Mouse (Mus musculus): ENCODE data around the gene Adam19.
A peak's percentile ranks its signal among the peaks of the same experiment; 100 is the strongest.
"Not testable (repeated sequence)": the region's sequence is repeated elsewhere in the genome, so short reads cannot be mapped to it uniquely, and the experiment has no call there.

The Adam19 gene

GRCm38 (mm10) chr11:46055896-46056769, at the start of gene Adam19:
TSS of gene Adam19 (plus strand) at chr11:46055992.
- DNase-seq (ENCODE audit: low spot score), result peak; percentile 84

GRCm38 (mm10) chr11:46016061-46016460, 39.7 kb upstream of the Adam19 start:
- DNase-seq (ENCODE audit: low spot score), result peak; percentile 88

GRCm38 (mm10) chr11:46020246-46020645, 35.5 kb upstream of the Adam19 start:
- no peak for DNase-seq (ENCODE audit: low spot score)

GRCm38 (mm10) chr11:46021850-46022249, 33.9 kb upstream of the Adam19 start:
- DNase-seq (ENCODE audit: low spot score), result peak; percentile 21

GRCm38 (mm10) chr11:46022983-46023382, 32.8 kb upstream of the Adam19 start:
- peak; percentile 14 for DNase-seq (ENCODE audit: low spot score)

- peak; percentile 50 for DNase-seq (ENCODE audit: low spot score)
Measured at GRCm38 (mm10) chr11:46025962-46026392, 29.8 kb upstream of the Adam19 start.

- DNase-seq (ENCODE audit: low spot score), result peak; percentile 22
Measured at GRCm38 (mm10) chr11:46027952-46028814, 27.6 kb upstream of the Adam19 start.

- DNase-seq (ENCODE audit: low spot score), result peak; percentile 25
Measured at GRCm38 (mm10) chr11:46029485-46029884, 26.3 kb upstream of the Adam19 start.

GRCm38 (mm10) chr11:46030026-46030425, 25.8 kb upstream of the Adam19 start:
- DNase-seq (ENCODE audit: low spot score), result no peak

- DNase-seq (ENCODE audit: low spot score), result peak; percentile 15
Measured at GRCm38 (mm10) chr11:46031470-46031869, 24.3 kb upstream of the Adam19 start.

- DNase-seq (ENCODE audit: low spot score), result peak; percentile 25
Measured at GRCm38 (mm10) chr11:46032956-46033355, 22.8 kb upstream of the Adam19 start.

GRCm38 (mm10) chr11:46036374-46036773, 19.4 kb upstream of the Adam19 start:
- no peak for DNase-seq (ENCODE audit: low spot score)

- no peak for DNase-seq (ENCODE audit: low spot score)
Measured at GRCm38 (mm10) chr11:46038901-46039300, 16.9 kb upstream of the Adam19 start.

GRCm38 (mm10) chr11:46039335-46039734, 16.5 kb upstream of the Adam19 start:
- DNase-seq (ENCODE audit: low spot score), result peak; percentile 60

- DNase-seq (ENCODE audit: low spot score), result no peak
Measured at GRCm38 (mm10) chr11:46040841-46041556, 14.8 kb upstream of the Adam19 start.

GRCm38 (mm10) chr11:46041607-46042267, 14.1 kb upstream of the Adam19 start:
- no peak for DNase-seq (ENCODE audit: low spot score)

GRCm38 (mm10) chr11:46044781-46045180, 11.0 kb upstream of the Adam19 start:
- no peak for DNase-seq (ENCODE audit: low spot score)

- no peak for DNase-seq (ENCODE audit: low spot score)
Measured at GRCm38 (mm10) chr11:46047264-46047663, 8.5 kb upstream of the Adam19 start.

GRCm38 (mm10) chr11:46052105-46052659, 3.6 kb upstream of the Adam19 start, which contains the start of gene Gm12166:
TSS of gene Gm12166 (minus strand) at chr11:46052321.
- DNase-seq (ENCODE audit: low spot score), result peak; percentile 72

- DNase-seq (ENCODE audit: low spot score), result not testable (repeated sequence)
Measured at GRCm38 (mm10) chr11:46053457-46053856, 2.3 kb upstream of the Adam19 start.

GRCm38 (mm10) chr11:46054311-46054710, 1.5 kb upstream of the Adam19 start:
- DNase-seq (ENCODE audit: low spot score), result no peak
